In the genomic region with DNA sequence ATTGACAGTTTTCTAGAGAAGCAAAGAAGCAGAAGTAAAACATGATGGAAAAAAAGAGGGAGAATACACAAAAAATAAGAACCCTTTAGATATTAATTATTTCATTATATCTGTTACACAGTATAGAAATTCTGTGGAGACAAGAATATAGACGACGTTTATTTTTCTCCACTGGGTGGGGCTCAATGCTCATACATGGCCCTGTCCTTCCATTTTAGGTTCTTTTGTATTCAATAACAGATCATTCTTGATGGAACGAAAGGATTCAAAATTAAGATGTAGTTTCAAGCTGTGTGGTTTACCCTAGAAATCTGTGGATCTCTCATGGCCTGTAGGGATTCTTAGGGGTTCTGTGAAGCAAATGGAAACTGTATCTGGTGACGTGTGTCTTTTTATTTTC, we compare ENCODE assay signal across 13 mouse cellular contexts. TPM values are rescaled to one million over a fixed set of nuclear protein-coding genes. Genes with fewer than 3 reads are reported as not detected.
DNase-seq lines count a peak whose midpoint lies in the region; ATAC-seq lines count a peak whose summit lies in the region.
"Had no signal": no experiment of that assay in that cellular context is flagged by ENCODE, and none has a peak within 500 bp of the region (broad histone marks: within the 10 kb centered on the region; RNA-seq: fewer than 3 reads in every experiment).

No protein-coding gene starts in this region.

- H3K36me3 ChIP-seq in intestine, embryonic 14.5 days (ENCODE audit: control insufficient read depth, insufficient read depth, low read length) = no peaks in the 10 kb centered on the region
- H3K36me3 ChIP-seq in intestine, embryonic 15.5 days = no peaks in the 10 kb centered on the region
- no peaks in the 10 kb centered on the region for H3K36me3 ChIP-seq in embryonic facial prominence, embryonic 14.5 days (ENCODE audit: control insufficient read depth, insufficient read depth, low read length)
- H3K36me3 ChIP-seq: heart, embryonic 15.5 days; liver, embryonic 15.5 days; midbrain, embryonic 12.5 days had no signal

- 60% methylated on average over 4 of the region's 4 CpGs for WGBS in intestine, embryonic 14.5 days
- 65% methylated on average over 4 of the region's 4 CpGs for WGBS in intestine, embryonic 15.5 days
- 37% methylated on average over 4 of the region's 4 CpGs for WGBS in embryonic facial prominence, embryonic 14.5 days

- no peaks in the 10 kb centered on the region for H3K9me3 ChIP-seq in intestine, embryonic 14.5 days (ENCODE audit: control insufficient read depth, low read length)
- H3K9me3 ChIP-seq in intestine, embryonic 15.5 days = no peaks in the 10 kb centered on the region
- H3K9me3 ChIP-seq in embryonic facial prominence, embryonic 14.5 days (ENCODE audit: control insufficient read depth, low read length) = no peaks in the 10 kb centered on the region
- H3K9me3 ChIP-seq: heart, embryonic 15.5 days; liver, embryonic 15.5 days; midbrain, embryonic 12.5 days had no signal

- no peaks in the 10 kb centered on the region for H3K4me1 ChIP-seq in intestine, embryonic 14.5 days (replicated peaks; ENCODE audit: control insufficient read depth, insufficient read depth, low read length)
- no peaks in the 10 kb centered on the region for H3K4me1 ChIP-seq in intestine, embryonic 15.5 days (replicated peaks)
- H3K4me1 ChIP-seq in embryonic facial prominence, embryonic 14.5 days (ENCODE audit: control insufficient read depth, insufficient read depth, low read length) = no peaks in the 10 kb centered on the region
- H3K4me1 ChIP-seq: heart, embryonic 15.5 days; liver, embryonic 15.5 days; midbrain, embryonic 12.5 days had no signal

- H3K27ac ChIP-seq in intestine, embryonic 14.5 days (ENCODE audit: low read depth) = no peak overlapping the region
- H3K27ac ChIP-seq in intestine, embryonic 15.5 days = no peak overlapping the region
- no peak overlapping the region for H3K27ac ChIP-seq in embryonic facial prominence, embryonic 14.5 days (replicated peaks; ENCODE audit: low read depth, low read length)
- H3K27ac ChIP-seq: heart, embryonic 15.5 days; liver, embryonic 15.5 days; midbrain, embryonic 12.5 days had no signal

- no peak overlapping the region for H3K9ac ChIP-seq in intestine, embryonic 14.5 days (ENCODE audit: low read length)
- no peak overlapping the region for H3K9ac ChIP-seq in intestine, embryonic 15.5 days
- H3K9ac ChIP-seq in embryonic facial prominence, embryonic 14.5 days (ENCODE audit: low read depth, low read length) = no peak overlapping the region
- H3K9ac ChIP-seq: heart, embryonic 15.5 days; liver, embryonic 15.5 days; midbrain, embryonic 12.5 days had no signal

- H3K27me3 ChIP-seq in intestine, embryonic 14.5 days (replicated peaks; ENCODE audit: control insufficient read depth, insufficient read depth, low read length) = no peaks in the 10 kb centered on the region
- H3K27me3 ChIP-seq in intestine, embryonic 15.5 days (replicated peaks) = no peaks in the 10 kb centered on the region; the same call in 1 of the 2 replicates
- H3K27me3 ChIP-seq in embryonic facial prominence, embryonic 14.5 days (replicated peaks; ENCODE audit: control insufficient read depth, insufficient read depth, low read length) = no peaks in the 10 kb centered on the region
- H3K27me3 ChIP-seq: midbrain, embryonic 12.5 days had no signal

- peak; percentile 47 for DNase-seq in intestine, embryonic 14.5 days (ENCODE audit: low spot score)
- peak; percentile 26 to 30 for DNase-seq in right cerebral cortex, postnatal 10 days (ENCODE audit: low spot score in 2 of 2)
- DNase-seq in right cerebral cortex, postnatal 4 days = no peak
- DNase-seq in embryonic facial prominence, embryonic 14.5 days (ENCODE audit: low spot score) = peak; percentile 55
- DNase-seq in urinary bladder, postnatal 4 days (ENCODE audit: low spot score in 2 of 2) = no peak
- DNase-seq in ovary, postnatal 14 days (ENCODE audit: low spot score) = no peak
- DNase-seq: adrenal gland, postnatal 14 days; cerebellum, adult 11-12 months; kidney, adult 2 months had no signal

- no peak overlapping the region for H3K4me2 ChIP-seq in intestine, embryonic 14.5 days (ENCODE audit: low read length)
- no peak overlapping the region for H3K4me2 ChIP-seq in intestine, embryonic 15.5 days (replicated peaks)
- no peak overlapping the region for H3K4me2 ChIP-seq in embryonic facial prominence, embryonic 14.5 days (ENCODE audit: low read depth, low read length)
- H3K4me2 ChIP-seq: heart, embryonic 15.5 days; liver, embryonic 15.5 days; midbrain, embryonic 12.5 days had no signal

- no peak overlapping the region for H3K4me3 ChIP-seq in intestine, embryonic 14.5 days (ENCODE audit: low read depth, low read length)
- no peak overlapping the region for H3K4me3 ChIP-seq in intestine, embryonic 15.5 days (replicated peaks)
- no peak overlapping the region for H3K4me3 ChIP-seq in embryonic facial prominence, embryonic 14.5 days (ENCODE audit: low read depth, low read length)
- H3K4me3 ChIP-seq: heart, embryonic 15.5 days; liver, embryonic 15.5 days; midbrain, embryonic 12.5 days had no signal

- ATAC-seq in intestine, embryonic 14.5 days (replicated peaks; ENCODE audit: low FRiP score, low TSS enrichment, low read depth) = no peak
- no peak for ATAC-seq in intestine, embryonic 15.5 days
- ATAC-seq in embryonic facial prominence, embryonic 14.5 days (ENCODE audit: low read depth) = no peak

RNA-seq across cellular contexts. Expression of a gene that starts 41.1 kb away (rescaled TPM):
- polyA plus RNA-seq in intestine, embryonic 14.5 days (2014; fragmentation: Nextera tagmentation; extraction: Ambion mirVana) = 107 and 112 TPM in 2 replicates
- polyA plus RNA-seq in intestine, embryonic 15.5 days (2015; fragmentation: Nextera tagmentation; extraction: Ambion mirVana) = 87.5 and 106 TPM in 2 replicates
- polyA plus RNA-seq in embryonic facial prominence, embryonic 14.5 days (2014; fragmentation: Nextera tagmentation; extraction: Ambion mirVana) = 107 and 118 TPM in 2 replicates

Comparison
In these comparisons a context has a peak if more than half of its experiments do, and no peak if none do; other contexts are left out.
1. DNase-seq: peak in intestine, embryonic 14.5 days (single experiment), right cerebral cortex, postnatal 10 days (2 of 2) and embryonic facial prominence, embryonic 14.5 days (single experiment); none in right cerebral cortex, postnatal 4 days (single experiment), urinary bladder, postnatal 4 days (0 of 2) and ovary, postnatal 14 days (single experiment).